Mouse (Mus musculus) intestine, postnatal 0 days (tissue): ENCODE measurements at regions not wholly inside any gene's neighbourhood (a gene's known extent, or its start where the extent isn't known, plus 50 kb on each side); places are given as distances from the start of the nearest gene placed in this dataset.

Source experiments
- ATAC-seq: fragments of 200-750 bp; cut with Nextera tagmentation; 2 replicates; pipeline ENCODE4 v1.8.0; 2017; ENCODE audit warnings: mild to moderate bottlenecking, moderate TSS enrichment, moderate library complexity
- H3K27ac ChIP-seq: fragments of 300-500 bp; sonication (generic); 2 replicates; pipeline ENCODE4 v1.5.1; 2014; ENCODE audit warnings: mild to moderate bottlenecking, low read depth, low read length, moderate library complexity
- H3K27me3 ChIP-seq: fragments of 300-500 bp; sonication (generic); replicated peaks from 2 replicates; pipeline ENCODE4 v1.6.1; 2014; ENCODE audit warnings: low read length, mixed read lengths; ENCODE audit not compliant: control insufficient read depth, insufficient read depth
- H3K36me3 ChIP-seq: fragments of 300-500 bp; sonication (generic); 2 replicates; pipeline ENCODE4 v1.6.1; 2014; ENCODE audit warnings: mild to moderate bottlenecking, moderate library complexity; ENCODE audit not compliant: control insufficient read depth, insufficient read depth
- H3K4me1 ChIP-seq: fragments of 300-500 bp; sonication (generic); replicated peaks from 2 replicates; pipeline ENCODE4 v1.6.1; 2014; ENCODE audit warnings: antibody characterized with exemption, low read length, mixed read lengths; ENCODE audit not compliant: control insufficient read depth, insufficient read depth
- H3K4me2 ChIP-seq: fragments of 300-500 bp; sonication (generic); replicated peaks from 2 replicates; pipeline ENCODE4 v1.6.1; 2014; ENCODE audit warnings: low read depth, mild to moderate bottlenecking, moderate library complexity
- H3K4me3 ChIP-seq: fragments of 300-500 bp; sonication (generic); 2 replicates; pipeline ENCODE4 v1.5.1; 2014; ENCODE audit warnings: low read depth, low read length
- H3K9ac ChIP-seq: fragments of 300-500 bp; sonication (generic); 2 replicates; pipeline ENCODE4 v1.6.1; 2014; ENCODE audit warnings: mild to moderate bottlenecking, low read depth, low read length
- H3K9me3 ChIP-seq: fragments of 300-500 bp; sonication (generic); 2 replicates; pipeline ENCODE4 v1.6.1; 2016; ENCODE audit warnings: mixed run types; ENCODE audit not compliant: control insufficient read depth
- CTCF ChIP-seq: sonication (generic); IDR thresholded peaks from 2 replicates; pipeline ENCODE4 v1.5.1; 2016; ENCODE audit warnings: low read depth, mild to moderate bottlenecking, control low read depth, antibody characterized with exemption, moderate library complexity
- WGBS: fragments of 180-500 bp; shearing (Covaris S2); extraction: QIAGEN DNeasy Blood & Tissue Kit; methylation state at CpG from one replicate; pipeline ENCODE4 v1.1.7; 2014; 5-methylcytosine and 5-hydroxymethylcytosine counted together

DNA sequence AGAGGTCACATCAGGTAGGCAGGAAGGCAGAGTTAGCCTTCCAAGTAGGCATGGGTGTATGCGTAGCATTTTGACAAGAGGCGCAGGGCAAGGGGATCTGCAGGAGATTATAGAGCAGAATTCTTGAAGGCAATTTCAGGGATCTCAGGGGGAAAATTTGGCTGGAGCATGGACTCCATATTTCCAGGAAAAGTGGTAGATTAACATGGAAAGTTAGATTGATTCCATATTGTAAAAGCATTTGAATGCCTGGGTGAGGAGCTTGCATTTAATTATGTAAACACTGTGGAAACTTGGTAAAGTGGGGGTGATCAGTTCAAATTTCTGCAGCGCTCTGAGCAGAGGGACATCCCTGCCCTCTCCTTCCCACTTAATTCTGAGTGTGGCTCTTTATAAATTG, 146.7 kb downstream of the Pax3 start:
- 82% methylated on average over 3 of the region's 3 CpGs for WGBS
- H3K4me3 ChIP-seq = no peak overlapping the region
- H3K27ac ChIP-seq = no peak overlapping the region
- no peaks in the 10 kb centered on the region for H3K27me3 ChIP-seq
- H3K4me1 ChIP-seq = no peaks in the 10 kb centered on the region
- ATAC-seq = no peak
- H3K9me3 ChIP-seq = no peaks in the 10 kb centered on the region
- no peak overlapping the region for H3K4me2 ChIP-seq
- H3K9ac ChIP-seq = no peak overlapping the region
- no peaks in the 10 kb centered on the region for H3K36me3 ChIP-seq
- TF ChIP-seq CTCF = no peak

DNA sequence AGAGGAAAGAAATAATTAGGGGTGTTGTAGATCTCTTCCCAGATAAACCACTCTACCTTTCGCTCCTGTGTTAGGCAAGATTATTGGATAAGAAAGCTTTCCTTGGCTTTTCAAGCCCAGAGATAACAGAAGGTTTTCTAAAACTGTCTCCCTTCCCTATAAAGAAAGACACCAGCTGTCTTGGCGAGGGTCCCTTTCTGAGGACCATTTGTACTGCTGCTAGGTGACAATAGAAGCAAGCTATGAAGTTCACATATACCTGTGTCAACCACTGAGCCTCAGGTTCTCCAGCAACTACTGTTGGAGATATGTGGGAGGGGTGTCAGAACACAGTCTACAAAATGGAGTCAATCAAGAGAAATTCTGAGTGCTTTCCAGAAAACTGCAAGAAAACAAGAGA, 164.6 kb downstream of the Pax3 start:
- no peak overlapping the region for H3K9ac ChIP-seq
- H3K4me1 ChIP-seq = no peaks in the 10 kb centered on the region
- WGBS = 81% methylated on average over 2 of the region's 2 CpGs
- no peak overlapping the region for H3K27ac ChIP-seq
- H3K4me2 ChIP-seq = no peak overlapping the region
- no peaks in the 10 kb centered on the region for H3K27me3 ChIP-seq
- H3K4me3 ChIP-seq = no peak overlapping the region
- no peaks in the 10 kb centered on the region for H3K9me3 ChIP-seq
- no peaks in the 10 kb centered on the region for H3K36me3 ChIP-seq
- no peak for TF ChIP-seq CTCF
- no peak for ATAC-seq

DNA sequence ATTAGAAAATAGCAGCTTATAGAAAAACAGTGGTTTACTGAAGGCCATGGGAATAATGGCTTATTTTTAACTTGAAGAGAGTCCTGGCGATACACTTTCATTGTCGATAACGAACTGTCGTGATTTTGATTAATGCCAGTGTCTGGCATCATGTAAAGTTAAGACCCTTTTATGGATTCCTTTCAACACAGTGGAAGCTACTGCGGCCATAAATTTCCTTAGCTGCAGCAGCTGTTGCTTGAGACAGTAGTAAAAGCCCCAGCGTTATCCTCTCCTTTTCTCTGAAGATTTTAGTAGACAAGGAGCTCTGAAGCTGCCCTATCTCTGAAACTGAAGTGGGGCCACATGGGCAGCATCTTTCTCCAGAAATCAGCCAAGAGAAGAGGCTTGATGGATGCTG, 175.2 kb downstream of the Pax3 start:
- WGBS = 50% methylated on average over 6 of the region's 6 CpGs
- no peak for TF ChIP-seq CTCF
- no peak for ATAC-seq

DNA sequence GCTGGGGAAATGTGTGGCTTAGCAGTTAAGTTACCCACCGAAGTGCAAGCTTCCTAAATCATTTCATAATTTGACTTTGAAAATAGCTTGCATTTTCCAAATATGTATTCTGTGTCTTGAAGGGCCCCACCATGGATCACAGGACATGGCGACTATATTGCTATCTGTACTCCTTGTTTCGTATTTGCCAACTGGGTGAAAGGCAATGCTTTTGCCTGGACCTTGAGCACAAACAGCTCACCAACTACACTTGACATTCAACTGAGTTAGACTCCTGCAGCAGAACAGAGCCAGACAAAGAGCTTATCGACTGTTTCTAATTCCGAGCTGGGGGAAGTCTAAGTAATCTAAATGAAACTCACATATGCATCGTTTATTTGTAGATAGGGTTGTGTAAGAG, 175.9 kb downstream of the Pax3 start:
- no peaks in the 10 kb centered on the region for H3K9me3 ChIP-seq
- no peak for TF ChIP-seq CTCF
- H3K9ac ChIP-seq = no peak overlapping the region
- H3K27me3 ChIP-seq = no peaks in the 10 kb centered on the region
- 83% methylated on average over 6 of the region's 6 CpGs for WGBS
- no peaks in the 10 kb centered on the region for H3K36me3 ChIP-seq
- H3K4me1 ChIP-seq = no peaks in the 10 kb centered on the region
- H3K27ac ChIP-seq = no peak overlapping the region
- ATAC-seq = no peak
- no peak overlapping the region for H3K4me2 ChIP-seq
- no peak overlapping the region for H3K4me3 ChIP-seq

More for the DNA sequence above, 175.2 kb downstream of the Pax3 start:
- Histone ChIP-seq H3K9ac (no peak overlapping the region), H3K36me3 (no peaks in the 10 kb centered on the region), H3K9me3 (no peaks in the 10 kb centered on the region), H3K27ac (no peak overlapping the region), H3K27me3 (no peaks in the 10 kb centered on the region), H3K4me1 (no peaks in the 10 kb centered on the region), H3K4me2 (no peak overlapping the region), H3K4me3 (no peak overlapping the region)

DNA sequence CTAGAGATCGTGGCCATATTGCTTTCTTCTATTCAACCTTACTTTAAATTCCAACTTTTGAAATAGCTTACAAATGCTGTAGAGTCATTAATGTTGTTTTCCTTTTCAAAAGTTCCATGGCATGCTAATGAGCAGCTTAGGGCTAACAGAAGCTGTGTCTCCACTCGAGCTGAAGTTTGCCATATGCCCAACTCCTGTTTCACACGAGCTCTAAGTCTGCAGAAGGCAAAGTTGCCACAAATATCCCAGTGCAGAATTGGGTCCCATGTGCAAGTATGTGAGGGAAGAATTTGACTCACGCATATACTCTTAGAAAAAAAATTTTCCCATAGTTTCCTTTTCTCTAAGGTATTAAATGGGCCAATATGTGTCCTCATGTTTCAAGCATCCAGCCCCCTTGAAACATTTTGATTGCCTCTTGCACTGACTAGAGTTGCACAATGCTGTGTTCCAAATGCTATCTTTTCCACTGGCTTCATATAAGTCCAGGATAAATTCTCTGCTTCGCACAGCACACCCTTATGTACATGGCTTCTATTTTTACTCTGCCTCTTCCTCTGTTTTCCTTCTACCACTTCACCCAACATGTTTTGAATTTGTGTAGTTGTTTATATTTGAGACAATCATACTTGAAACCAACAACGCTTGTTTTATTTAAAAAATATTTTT, 178.9 kb downstream of the Pax3 start:
- Histone ChIP-seq H3K4me2 (no peak overlapping the region), H3K27ac (no peak overlapping the region), H3K4me1 (no peaks in the 10 kb centered on the region), H3K9me3 (no peaks in the 10 kb centered on the region), H3K4me3 (no peak overlapping the region), H3K36me3 (no peaks in the 10 kb centered on the region), H3K9ac (no peak overlapping the region), H3K27me3 (no peaks in the 10 kb centered on the region)
- 80% methylated on average over 6 of the region's 6 CpGs for WGBS
- no peak for ATAC-seq
- no peak for TF ChIP-seq CTCF

DNA sequence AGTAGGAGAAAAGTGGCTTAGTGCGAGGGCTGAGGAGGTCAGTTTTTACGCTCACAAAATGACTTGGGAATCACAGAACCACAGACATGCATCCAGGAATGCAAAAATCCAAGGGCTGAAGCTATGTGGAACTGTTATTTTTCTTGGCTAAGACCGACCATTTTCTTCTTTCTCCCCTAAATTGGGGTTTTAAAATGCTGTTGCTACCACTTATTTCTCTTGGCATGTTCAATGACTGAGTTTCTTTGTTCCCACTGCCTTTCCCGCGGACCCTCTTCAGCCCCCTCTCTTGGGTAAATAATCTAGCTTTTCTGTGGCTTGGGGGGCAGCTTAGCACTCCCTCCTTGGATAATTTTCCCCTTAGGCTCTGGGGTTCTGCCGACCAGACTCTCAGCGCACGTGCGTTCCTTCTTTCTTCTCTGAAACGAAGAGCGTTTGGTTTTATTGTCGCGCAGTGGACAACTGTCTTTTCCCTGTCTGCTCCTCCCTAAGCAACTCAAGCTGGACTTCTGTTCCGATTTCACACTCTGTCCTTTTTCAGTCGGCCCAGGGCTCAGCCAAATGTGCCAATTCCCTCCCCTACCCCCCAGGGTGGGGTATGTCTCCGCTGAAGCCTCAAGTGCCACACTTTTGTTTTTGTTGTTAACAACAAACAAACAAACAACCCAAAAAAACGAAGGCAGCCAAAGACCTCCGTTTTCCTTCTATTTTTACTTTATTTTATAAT, 180.2 kb downstream of the Pax3 start:
- no peaks in the 10 kb centered on the region for H3K27me3 ChIP-seq
- no peak overlapping the region for H3K9ac ChIP-seq
- H3K27ac ChIP-seq = no peak overlapping the region
- 73% methylated on average over 18 of the region's 18 CpGs for WGBS
- no peak for TF ChIP-seq CTCF
- H3K4me2 ChIP-seq = no peak overlapping the region
- no peaks in the 10 kb centered on the region for H3K9me3 ChIP-seq
- H3K4me3 ChIP-seq = no peak overlapping the region
- H3K4me1 ChIP-seq = no peaks in the 10 kb centered on the region
- ATAC-seq = no peak
- no peaks in the 10 kb centered on the region for H3K36me3 ChIP-seq
